Mouse (Mus musculus) MN1 (cell line): ENCODE results near the gene Lsamp.

Source experiments
- DNase-seq: peaks from one replicate; pipeline ENCODE4 v3.0.0-alpha.2; 2016; ENCODE audit warnings: low spot score

Gene Lsamp

GRCm38 (mm10) chr16:41244711-41245110 is 1260.5 kb downstream of the Lsamp start:
- peak; percentile 14 for DNase-seq

GRCm38 (mm10) chr16:41258145-41259035 is 1274.2 kb downstream of the Lsamp start:
- peak; percentile 64 for DNase-seq

- DNase-seq = no peak
Observed at GRCm38 (mm10) chr16:41275999-41276671, 1292.0 kb downstream of the Lsamp start.

- DNase-seq = no peak
Observed at GRCm38 (mm10) chr16:41317992-41318391, 1333.8 kb downstream of the Lsamp start.

- DNase-seq = no peak
Observed at GRCm38 (mm10) chr16:41343431-41343830, 1359.3 kb downstream of the Lsamp start.

GRCm38 (mm10) chr16:41365138-41365537 is 1381.0 kb downstream of the Lsamp start:
- DNase-seq = no peak

- DNase-seq = no peak
Observed at GRCm38 (mm10) chr16:41383702-41384101, 1399.5 kb downstream of the Lsamp start.

GRCm38 (mm10) chr16:41384288-41384687 is 1400.1 kb downstream of the Lsamp start:
- DNase-seq = no peak

GRCm38 (mm10) chr16:41408850-41409249 is 1424.7 kb downstream of the Lsamp start:
- peak; percentile 6 for DNase-seq

GRCm38 (mm10) chr16:41410671-41411070 is 1426.5 kb downstream of the Lsamp start:
- DNase-seq = no peak

- DNase-seq = peak; percentile 7
Observed at GRCm38 (mm10) chr16:41417363-41417762, 1433.2 kb downstream of the Lsamp start.

- no peak for DNase-seq
Observed at GRCm38 (mm10) chr16:41467391-41467790, 1483.2 kb downstream of the Lsamp start.

GRCm38 (mm10) chr16:41478694-41479093 is 1494.5 kb downstream of the Lsamp start:
- no peak for DNase-seq

- DNase-seq = no peak
Observed at GRCm38 (mm10) chr16:41481832-41482231, 1497.7 kb downstream of the Lsamp start.

- no peak for DNase-seq
Observed at GRCm38 (mm10) chr16:41510915-41511552, 1526.9 kb downstream of the Lsamp start.

- no peak for DNase-seq
Observed at GRCm38 (mm10) chr16:41521566-41521965, 1537.4 kb downstream of the Lsamp start.

GRCm38 (mm10) chr16:41524266-41524665 is 1540.1 kb downstream of the Lsamp start:
- no peak for DNase-seq

- DNase-seq = no peak
Observed at GRCm38 (mm10) chr16:41532661-41533551, 1548.7 kb downstream of the Lsamp start.

- DNase-seq = no peak
Observed at GRCm38 (mm10) chr16:41533686-41534085, 1549.5 kb downstream of the Lsamp start.

- DNase-seq = no peak
Observed at GRCm38 (mm10) chr16:41535806-41536205, 1551.6 kb downstream of the Lsamp start.

- no peak for DNase-seq
Observed at GRCm38 (mm10) chr16:41542641-41543040, 1558.5 kb downstream of the Lsamp start.

GRCm38 (mm10) chr16:41551164-41551563 is 1567.0 kb downstream of the Lsamp start:
- no peak for DNase-seq
